ENCODE assay signal across 29 mouse cellular contexts in the genomic region with DNA sequence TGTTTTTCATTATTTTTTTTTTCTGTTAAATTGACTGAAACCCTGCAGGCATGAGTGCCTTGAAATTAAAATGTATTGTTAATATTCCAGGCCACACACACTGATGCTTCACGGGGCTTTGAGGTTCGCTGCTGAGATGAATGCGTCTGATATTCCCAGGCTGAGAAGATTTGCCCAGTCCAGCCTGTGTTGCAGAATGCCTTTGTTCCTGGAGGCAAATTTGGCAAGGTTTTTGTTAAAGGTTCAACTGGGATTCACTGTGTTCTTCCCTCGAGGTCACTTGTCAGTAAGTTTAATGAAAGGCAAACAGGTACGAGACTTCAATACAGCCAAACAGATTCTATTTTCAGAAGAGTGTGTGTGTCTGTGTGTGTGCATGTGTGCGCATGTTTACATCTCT. TPM values are rescaled to one million over a fixed set of nuclear protein-coding genes. Genes with fewer than 3 reads are reported as not detected.
DNase-seq lines count a peak whose midpoint lies in the region; ATAC-seq and TF ChIP-seq lines count a peak whose summit lies in the region.
"Had no signal": no experiment of that assay in that cellular context is flagged by ENCODE, and none has a peak within 500 bp of the region (broad histone marks: within the 10 kb centered on the region; RNA-seq: fewer than 3 reads in every experiment).

No protein-coding gene starts in this region.

- no peaks in the 10 kb centered on the region for H3K9me3 ChIP-seq in hindbrain, embryonic 13.5 days
- H3K9me3 ChIP-seq in hindbrain, embryonic 10.5 days: no peaks in the 10 kb centered on the region
- no peaks in the 10 kb centered on the region for H3K9me3 ChIP-seq in midbrain, embryonic 10.5 days (replicated peaks)
- no peaks in the 10 kb centered on the region for H3K9me3 ChIP-seq in midbrain, embryonic 15.5 days
- no peaks in the 10 kb centered on the region for H3K9me3 ChIP-seq in lung, postnatal 0 days (ENCODE audit: low read length)
- H3K9me3 ChIP-seq: forebrain, embryonic 10.5 days; heart, embryonic 12.5 days; kidney, embryonic 15.5 days; liver, embryonic 12.5 days; megakaryocyte, embryonic 14.5 days had no signal

- no peak for ATAC-seq in hindbrain, embryonic 13.5 days (ENCODE audit: low FRiP score)
- ATAC-seq in midbrain, embryonic 15.5 days (replicated peaks): peak; percentile 71; the same call in 1 of the 2 replicates
- no peak for ATAC-seq in monocyte, adult 5-6 weeks (replicated peaks; ENCODE audit: insufficient number of reproducible peaks, low FRiP score, low TSS enrichment, poor library complexity, severe bottlenecking)
- no peak for ATAC-seq in lung, postnatal 0 days
- ATAC-seq: forebrain, postnatal 0 days; inflammation-experienced regulatory T-cells, adult 6 months; liver, embryonic 12.5 days; liver, postnatal 0 days had no signal

- peak overlapping the region; percentile 18; the same call in 1 of the 2 replicates for H3K27ac ChIP-seq in hindbrain, embryonic 13.5 days
- no peak overlapping the region for H3K27ac ChIP-seq in hindbrain, embryonic 10.5 days
- H3K27ac ChIP-seq in midbrain, embryonic 10.5 days (replicated peaks): peak overlapping the region; percentile 46; the same call in 1 of the 2 replicates
- peak overlapping the region; percentile 46; the same call in 1 of the 2 replicates for H3K27ac ChIP-seq in midbrain, embryonic 15.5 days
- H3K27ac ChIP-seq in left cerebral cortex, adult 2 months: no peak overlapping the region
- H3K27ac ChIP-seq in lung, postnatal 0 days (ENCODE audit: low read length): no peak overlapping the region
- H3K27ac ChIP-seq: kidney, embryonic 15.5 days; liver, embryonic 12.5 days had no signal

- TF ChIP-seq CTCF in left cerebral cortex, adult 2 months (IDR thresholded peaks at IDR 0.05): no peak
- TF ChIP-seq CTCF in lung, postnatal 0 days (IDR thresholded peaks at IDR 0.05): no peak

- no peak overlapping the region for H3K9ac ChIP-seq in hindbrain, embryonic 13.5 days
- H3K9ac ChIP-seq in midbrain, embryonic 15.5 days: no peak overlapping the region
- no peak overlapping the region for H3K9ac ChIP-seq in lung, postnatal 0 days (replicated peaks; ENCODE audit: low read depth)
- H3K9ac ChIP-seq: forebrain, postnatal 0 days; heart, embryonic 12.5 days; kidney, embryonic 15.5 days; liver, embryonic 12.5 days; liver, postnatal 0 days had no signal

- no peaks in the 10 kb centered on the region for H3K36me3 ChIP-seq in hindbrain, embryonic 13.5 days
- no peaks in the 10 kb centered on the region for H3K36me3 ChIP-seq in hindbrain, embryonic 10.5 days
- no peaks in the 10 kb centered on the region for H3K36me3 ChIP-seq in midbrain, embryonic 10.5 days
- H3K36me3 ChIP-seq in midbrain, embryonic 15.5 days (replicated peaks): no peaks in the 10 kb centered on the region
- H3K36me3 ChIP-seq in lung, postnatal 0 days (ENCODE audit: insufficient read depth, low read length): no peaks in the 10 kb centered on the region
- H3K36me3 ChIP-seq: forebrain, embryonic 10.5 days; heart, embryonic 12.5 days; kidney, embryonic 15.5 days; liver, embryonic 12.5 days had no signal

- TF ChIP-seq EP300 in lung, postnatal 0 days (IDR thresholded peaks at IDR 0.05): no peak

- WGBS in hindbrain, embryonic 13.5 days: 29% methylated on average over 6 of the region's 6 CpGs
- WGBS in hindbrain, embryonic 10.5 days: 45% methylated on average over 6 of the region's 6 CpGs
- WGBS in midbrain, embryonic 10.5 days: 46% methylated on average over 6 of the region's 6 CpGs
- WGBS in midbrain, embryonic 15.5 days: 18% methylated on average over 6 of the region's 6 CpGs
- 73% methylated on average over 6 of the region's 6 CpGs for WGBS in lung, postnatal 0 days

- DNase-seq in hindbrain, embryonic 10.5 days (ENCODE audit: low spot score): no peak
- DNase-seq in fat pad, adult 2 months (ENCODE audit: extremely low read depth, low read depth, low spot score): peak; percentile 61
- no peak for DNase-seq in midbrain, embryonic 10.5 days (ENCODE audit: low spot score)
- no peak for DNase-seq in left cerebral cortex, adult 2 months (ENCODE audit: extremely low spot score in 1 of 2, low spot score in 2 of 2)
- DNase-seq in lung, postnatal 0 days (ENCODE audit: low spot score): no peak
- DNase-seq: adrenal gland, postnatal 25 days; B cell, adult 2 months; cerebellum, adult 2 months; cerebellum, postnatal 25 days; forebrain, postnatal 0 days; heart, postnatal 4 days; kidney, adult 11 months; kidney, postnatal 25 days; left cerebral cortex, postnatal 4 days; liver, postnatal 0 days; lung, postnatal 4 days; right cerebral cortex, adult 18-20 months; right cerebral cortex, postnatal 4 days; thymus, postnatal 4 days had no signal

- no peak overlapping the region for H3K4me3 ChIP-seq in hindbrain, embryonic 13.5 days
- H3K4me3 ChIP-seq in hindbrain, embryonic 10.5 days: no peak overlapping the region
- no peak overlapping the region for H3K4me3 ChIP-seq in midbrain, embryonic 10.5 days
- no peak overlapping the region for H3K4me3 ChIP-seq in midbrain, embryonic 15.5 days
- no peak overlapping the region for H3K4me3 ChIP-seq in left cerebral cortex, adult 2 months
- H3K4me3 ChIP-seq in lung, postnatal 0 days (ENCODE audit: low read depth, low read length): no peak overlapping the region
- H3K4me3 ChIP-seq: forebrain, embryonic 10.5 days; heart, embryonic 12.5 days; kidney, embryonic 15.5 days; liver, embryonic 12.5 days; megakaryocyte, embryonic 14.5 days had no signal

- H3K4me2 ChIP-seq in hindbrain, embryonic 13.5 days: no peak overlapping the region
- H3K4me2 ChIP-seq in midbrain, embryonic 15.5 days: no peak overlapping the region
- H3K4me2 ChIP-seq in lung, postnatal 0 days (replicated peaks; ENCODE audit: low read depth, low read length): no peak overlapping the region
- H3K4me2 ChIP-seq: heart, embryonic 12.5 days; kidney, embryonic 15.5 days; liver, embryonic 12.5 days had no signal

- peaks cover 10% of the 10 kb centered on the region for H3K4me1 ChIP-seq in hindbrain, embryonic 13.5 days (replicated peaks)
- peaks cover 12% of the 10 kb centered on the region for H3K4me1 ChIP-seq in hindbrain, embryonic 10.5 days (replicated peaks)
- peaks cover 32% of the 10 kb centered on the region for H3K4me1 ChIP-seq in midbrain, embryonic 10.5 days
- peaks cover 10% of the 10 kb centered on the region for H3K4me1 ChIP-seq in midbrain, embryonic 15.5 days
- H3K4me1 ChIP-seq in lung, postnatal 0 days (ENCODE audit: insufficient read depth, low read depth, low read length): no peaks in the 10 kb centered on the region
- H3K4me1 ChIP-seq: heart, embryonic 12.5 days; kidney, embryonic 15.5 days; liver, embryonic 12.5 days; megakaryocyte, embryonic 14.5 days had no signal

- intact Hi-C loops in left cerebral cortex, adult 2 months (cut with DNase I): no loop called here

- no peaks in the 10 kb centered on the region for H3K27me3 ChIP-seq in hindbrain, embryonic 13.5 days
- no peaks in the 10 kb centered on the region for H3K27me3 ChIP-seq in hindbrain, embryonic 10.5 days (ENCODE audit: insufficient read depth, poor library complexity, severe bottlenecking)
- H3K27me3 ChIP-seq in midbrain, embryonic 10.5 days (ENCODE audit: low read depth, poor library complexity, severe bottlenecking): no peaks in the 10 kb centered on the region
- no peaks in the 10 kb centered on the region for H3K27me3 ChIP-seq in midbrain, embryonic 15.5 days (replicated peaks)
- H3K27me3 ChIP-seq in lung, postnatal 0 days (replicated peaks; ENCODE audit: insufficient read depth, low read length): no peaks in the 10 kb centered on the region
- H3K27me3 ChIP-seq: kidney, embryonic 15.5 days; liver, embryonic 12.5 days; megakaryocyte, embryonic 14.5 days had no signal

RNA-seq across cellular contexts. Expression of a gene that starts 50.0 kb away (rescaled TPM):
- 16.7 and 21.7 TPM in 2 replicates for polyA plus RNA-seq in hindbrain, embryonic 13.5 days (2015; fragmentation: Nextera tagmentation; extraction: Ambion mirVana)
- polyA plus RNA-seq in hindbrain, embryonic 10.5 days (2016; fragmentation: Nextera tagmentation; extraction: Ambion mirVana): 28.1 and 28.7 TPM in 2 replicates
- polyA plus RNA-seq in midbrain, embryonic 10.5 days (2016; fragmentation: Nextera tagmentation; extraction: Ambion mirVana): 34.8 and 42.7 TPM in 2 replicates
- 41.8 and 48.7 TPM in 2 replicates for polyA plus RNA-seq in midbrain, embryonic 15.5 days (2015; fragmentation: Nextera tagmentation; extraction: Ambion mirVana)
- 0.19 TPM in 1 of 3 replicates, not detected in the others for total RNA-seq in monocyte, adult 5-6 weeks (2017)
- 10 to 100 TPM in 1 of 2 experiments, 1 to 10 TPM in 1; 9.2 to 15.9 TPM for total RNA-seq in left cerebral cortex, adult 2 months (2021)
- 9.1 and 10.3 TPM in 2 replicates for polyA plus RNA-seq in lung, postnatal 0 days (2015; fragmentation: Nextera tagmentation; extraction: Ambion mirVana)
- total RNA-seq: neutrophil, adult 5-6 weeks had no signal
- polyA plus RNA-seq: inflammation-experienced regulatory T-cells, adult 6 months had no signal

Comparison
In these comparisons a context has a peak if more than half of its experiments do, and no peak if none do; other contexts are left out.
1. H3K27ac ChIP-seq: peak in hindbrain, embryonic 13.5 days (single experiment), midbrain, embryonic 10.5 days (single experiment) and midbrain, embryonic 15.5 days (single experiment); none in hindbrain, embryonic 10.5 days (single experiment), left cerebral cortex, adult 2 months (single experiment) and lung, postnatal 0 days (single experiment).